Mouse (Mus musculus) hindbrain, postnatal 0 days (tissue): ENCODE measurements at regions not wholly inside any gene's neighbourhood (a gene's known extent, or its start where the extent isn't known, plus 50 kb on each side); places are given as distances from the start of the nearest gene placed in this dataset.

Experiments
- ATAC-seq: fragments of 200-750 bp; cut with Nextera tagmentation; 2 replicates; pipeline ENCODE4 v1.8.0; 2017; ENCODE audit warnings: mild to moderate bottlenecking, moderate TSS enrichment, moderate library complexity
- DNase-seq: peaks from one replicate; pipeline ENCODE4 v3.0.0-alpha.2; 2015; ENCODE audit warnings: low spot score
- H3K27ac ChIP-seq: fragments of 300-500 bp; sonication (generic); 2 replicates; pipeline ENCODE4 v1.5.1; 2014; ENCODE audit warnings: mild to moderate bottlenecking
- H3K27me3 ChIP-seq: fragments of 300-500 bp; sonication (generic); 2 replicates; pipeline ENCODE4 v1.6.1; 2014; ENCODE audit warnings: low read length, mixed read lengths; ENCODE audit not compliant: insufficient read depth
- H3K36me3 ChIP-seq: fragments of 300-500 bp; sonication (generic); 2 replicates; pipeline ENCODE4 v1.6.1; 2014; ENCODE audit warnings: low read length, mixed read lengths; ENCODE audit not compliant: insufficient read depth
- H3K4me1 ChIP-seq: fragments of 300-500 bp; sonication (generic); 2 replicates; pipeline ENCODE4 v1.6.1; 2014; ENCODE audit warnings: antibody characterized with exemption, low read length, mixed read lengths; ENCODE audit not compliant: insufficient read depth
- H3K4me2 ChIP-seq: fragments of 300-500 bp; sonication (generic); 2 replicates; pipeline ENCODE4 v1.6.1; 2014; ENCODE audit warnings: low read depth, mild to moderate bottlenecking, low read length, moderate library complexity, mixed read lengths
- H3K4me3 ChIP-seq: fragments of 300-500 bp; sonication (generic); 2 replicates; pipeline ENCODE4 v1.5.1; 2014; ENCODE audit warnings: low read length
- H3K9ac ChIP-seq: fragments of 300-500 bp; sonication (generic); replicated peaks from 2 replicates; pipeline ENCODE4 v1.6.1; 2014; ENCODE audit warnings: mild to moderate bottlenecking, low read length, moderate library complexity, mixed read lengths
- H3K9me3 ChIP-seq: fragments of 300-500 bp; sonication (generic); 2 replicates; pipeline ENCODE4 v1.6.1; 2016; ENCODE audit warnings: low read length, mixed read lengths
- CTCF ChIP-seq: IDR thresholded peaks from 2 replicates; pipeline ENCODE4 v1.5.1; 2016; ENCODE audit warnings: antibody characterized with exemption, control low read depth, low read depth
- WGBS: fragments of 180-500 bp; shearing (Covaris S2); extraction: QIAGEN DNeasy Blood & Tissue Kit; methylation state at CpG from one replicate; pipeline ENCODE4 v1.1.7; 2014; 5-methylcytosine and 5-hydroxymethylcytosine counted together

DNA sequence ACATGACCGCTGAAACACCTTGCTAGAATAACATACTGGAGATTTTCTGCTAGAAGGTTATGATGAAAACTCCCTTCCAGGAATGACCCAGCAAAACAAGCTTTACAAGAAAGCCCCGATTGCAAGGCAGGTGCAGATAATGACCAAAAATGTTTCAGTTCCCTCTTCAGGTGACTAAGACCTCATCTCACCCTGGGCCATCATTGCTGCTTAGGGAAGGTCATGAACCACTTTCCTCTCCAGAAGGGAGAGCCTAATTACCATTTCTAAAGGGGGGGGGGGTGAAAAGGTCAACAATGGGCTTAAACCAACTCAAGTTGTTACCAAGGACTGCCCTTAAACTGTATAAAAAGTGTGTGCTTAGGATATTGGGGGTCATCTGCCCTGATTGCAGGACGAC lies 59.8 kb upstream of the Speer4c start:
- no peak overlapping the region for H3K27ac ChIP-seq
- no peak overlapping the region for H3K9ac ChIP-seq
- ATAC-seq (no peak), DNase-seq (no peak)
- no peak for TF ChIP-seq CTCF
- no peaks in the 10 kb centered on the region for H3K27me3 ChIP-seq
- no peak overlapping the region for H3K4me3 ChIP-seq
- no peaks in the 10 kb centered on the region for H3K36me3 ChIP-seq
- H3K4me2 ChIP-seq: no peak overlapping the region
- no peaks in the 10 kb centered on the region for H3K9me3 ChIP-seq
- H3K4me1 ChIP-seq: no peaks in the 10 kb centered on the region
- 36% methylated on average over 3 of the region's 3 CpGs for WGBS

DNA sequence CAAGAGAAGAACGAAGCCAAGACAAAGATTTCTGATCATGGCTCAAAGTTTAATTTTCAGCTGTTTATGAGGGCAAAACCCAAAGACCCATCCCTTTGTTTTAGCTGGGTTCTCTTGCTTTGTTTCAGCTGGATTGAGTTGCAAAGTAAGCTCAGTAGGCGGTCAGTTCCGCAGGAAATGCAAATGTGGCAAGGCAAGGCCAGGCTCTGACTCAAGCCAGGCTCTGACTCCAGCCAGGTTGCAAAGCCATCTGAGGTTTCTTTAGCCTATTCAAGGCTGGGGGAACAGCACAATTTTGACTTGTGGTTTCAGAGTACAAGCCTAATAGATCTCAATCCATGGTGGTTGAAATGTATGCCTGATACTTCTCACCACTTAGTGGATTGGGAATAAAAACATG lies 60.5 kb upstream of the Speer4c start:
- H3K36me3 ChIP-seq: no peaks in the 10 kb centered on the region
- no peak overlapping the region for H3K4me2 ChIP-seq
- H3K4me3 ChIP-seq: no peak overlapping the region
- no peak overlapping the region for H3K27ac ChIP-seq
- H3K9ac ChIP-seq: no peak overlapping the region
- no peaks in the 10 kb centered on the region for H3K9me3 ChIP-seq
- H3K4me1 ChIP-seq: no peaks in the 10 kb centered on the region
- H3K27me3 ChIP-seq: no peaks in the 10 kb centered on the region
- no peak for ATAC-seq
- 21% methylated on average over 3 of the region's 3 CpGs for WGBS
- no peak for TF ChIP-seq CTCF
- no peak for DNase-seq

DNA sequence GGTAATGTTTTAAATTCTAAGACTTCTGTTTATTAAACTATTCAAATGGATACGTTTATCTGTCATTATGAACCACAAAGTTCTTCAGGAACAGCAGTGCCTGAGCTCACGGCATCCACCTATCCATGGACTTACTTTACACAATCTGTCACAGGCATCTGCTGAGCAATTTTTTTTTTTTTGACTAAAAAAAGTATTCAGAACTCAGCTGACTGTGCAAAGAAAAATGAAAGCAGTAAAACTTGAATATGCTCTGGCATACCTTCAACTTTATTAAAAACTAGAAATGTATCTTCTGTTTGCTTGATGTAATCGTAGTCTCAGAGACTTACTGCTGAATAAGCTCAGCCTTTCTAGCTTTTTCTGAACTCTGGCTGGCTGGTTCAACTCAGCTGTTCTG lies 62.0 kb upstream of the Speer4c start:
- H3K9ac ChIP-seq: no peak overlapping the region
- DNase-seq (no peak), ATAC-seq (no peak)
- WGBS: 78% methylated on average over 3 of the region's 3 CpGs
- no peak for TF ChIP-seq CTCF
- no peak overlapping the region for H3K4me2 ChIP-seq
- H3K27me3 ChIP-seq: no peaks in the 10 kb centered on the region
- H3K9me3 ChIP-seq: no peaks in the 10 kb centered on the region
- no peaks in the 10 kb centered on the region for H3K4me1 ChIP-seq
- no peak overlapping the region for H3K27ac ChIP-seq
- no peaks in the 10 kb centered on the region for H3K36me3 ChIP-seq
- no peak overlapping the region for H3K4me3 ChIP-seq

DNA sequence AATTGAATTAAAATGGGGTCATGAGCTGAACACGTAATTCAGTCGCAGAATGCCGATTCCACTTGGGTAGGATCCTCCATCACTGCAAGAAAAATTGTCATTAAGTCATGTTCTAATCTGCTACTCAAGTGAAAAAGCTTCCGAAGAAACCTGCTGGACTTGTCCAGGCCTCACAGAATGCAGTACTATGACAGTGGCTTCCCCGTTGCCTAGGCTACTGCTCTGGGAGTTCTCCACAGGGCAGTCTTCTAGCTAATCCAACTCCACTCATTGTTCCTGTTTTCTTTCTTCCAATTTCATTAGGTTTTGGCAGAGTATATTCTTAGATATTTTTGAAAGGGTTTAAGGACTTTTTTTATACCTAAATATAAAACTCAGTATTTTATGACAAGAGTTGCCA lies 89.5 kb upstream of the Speer4c start:
- no peaks in the 10 kb centered on the region for H3K4me1 ChIP-seq
- WGBS: 61% methylated on average over 5 of the region's 5 CpGs
- no peaks in the 10 kb centered on the region for H3K36me3 ChIP-seq
- no peak for TF ChIP-seq CTCF
- no peak overlapping the region for H3K4me3 ChIP-seq
- no peak overlapping the region for H3K9ac ChIP-seq
- no peak for DNase-seq
- H3K27ac ChIP-seq: no peak overlapping the region
- 0 out of 2 replicates have a peak, but pooled peaks cover 2% of the 10 kb centered on the region for H3K9me3 ChIP-seq
- no peak overlapping the region for H3K4me2 ChIP-seq
- no peak; the same call in 1 of the 2 replicates for ATAC-seq
- H3K27me3 ChIP-seq: no peaks in the 10 kb centered on the region

DNA sequence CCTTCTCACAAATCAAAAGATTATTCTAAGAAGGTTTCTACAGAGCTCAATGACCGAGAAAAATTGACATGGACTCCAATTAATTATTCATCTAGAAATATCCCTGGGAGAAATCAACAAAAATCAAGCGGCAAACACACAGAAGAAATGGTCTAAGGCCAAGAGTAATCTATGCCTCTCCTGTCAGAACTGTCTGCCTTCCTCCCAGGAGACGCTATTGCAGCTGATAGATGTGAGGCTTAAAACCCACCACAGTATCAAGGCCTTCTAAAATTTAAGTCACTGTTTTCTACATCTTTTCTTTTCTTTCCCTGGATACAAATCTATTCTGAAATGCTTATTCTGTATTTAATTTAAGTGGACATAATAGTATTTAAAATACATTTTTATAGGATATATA lies 102.8 kb upstream of the Speer4c start:
- Histone ChIP-seq H3K36me3 (no peaks in the 10 kb centered on the region), H3K4me2 (no peak overlapping the region), H3K4me3 (no peak overlapping the region), H3K9ac (no peak overlapping the region), H3K27ac (no peak overlapping the region), H3K9me3 (no peaks in the 10 kb centered on the region), H3K27me3 (no peaks in the 10 kb centered on the region), H3K4me1 (no peaks in the 10 kb centered on the region)
- 41% methylated on average over 3 of the region's 3 CpGs for WGBS
- TF ChIP-seq CTCF: no peak
- no peak for DNase-seq
- ATAC-seq: no peak

DNA sequence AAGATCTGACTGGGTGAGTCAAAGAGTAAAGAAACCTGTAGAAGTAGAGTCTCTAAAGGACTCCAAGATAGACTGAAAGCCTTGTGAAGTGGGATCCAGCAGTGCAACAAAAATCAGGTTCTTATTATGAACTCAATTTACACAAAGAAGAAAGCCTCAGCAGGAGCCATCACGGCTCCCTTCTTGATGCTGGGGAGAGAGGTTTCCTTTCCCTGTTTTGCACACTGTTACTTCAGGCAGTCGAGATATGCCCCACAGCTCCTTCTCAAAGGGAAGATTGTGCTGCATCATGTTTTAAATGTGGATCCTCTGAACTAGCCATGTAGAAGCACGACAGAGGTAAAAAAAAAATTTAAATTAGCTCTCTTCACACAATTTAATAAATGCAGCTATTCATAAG lies 103.3 kb upstream of the Speer4c start:
- H3K36me3 ChIP-seq: no peaks in the 10 kb centered on the region
- no peak for ATAC-seq
- H3K4me3 ChIP-seq: no peak overlapping the region
- no peak for DNase-seq
- no peak for TF ChIP-seq CTCF
- H3K27ac ChIP-seq: no peak overlapping the region
- H3K9ac ChIP-seq: no peak overlapping the region
- WGBS: 14% methylated on average over 3 of the region's 3 CpGs
- no peak overlapping the region for H3K4me2 ChIP-seq
- no peaks in the 10 kb centered on the region for H3K4me1 ChIP-seq
- no peaks in the 10 kb centered on the region for H3K27me3 ChIP-seq
- no peaks in the 10 kb centered on the region for H3K9me3 ChIP-seq

DNA sequence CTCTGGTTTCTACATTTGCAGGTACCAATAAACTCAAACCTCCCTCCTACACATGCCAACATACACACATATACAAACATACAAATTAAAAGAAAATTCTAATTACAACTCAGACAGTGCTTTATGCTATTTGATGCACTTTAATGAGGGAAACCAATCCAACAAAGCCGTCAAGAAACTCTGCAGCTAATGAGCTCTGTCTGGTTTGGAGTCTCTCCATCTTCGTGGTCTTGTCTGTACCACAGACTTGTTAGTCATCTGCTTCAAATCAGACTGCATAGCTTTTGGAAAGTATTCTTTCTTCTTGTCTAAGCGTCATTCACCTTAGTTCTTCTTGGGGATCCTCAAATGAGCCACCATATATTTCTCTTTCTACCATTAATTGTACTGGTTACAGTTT lies 108.9 kb upstream of the Speer4c start:
- H3K9me3 ChIP-seq: no peaks in the 10 kb centered on the region
- ATAC-seq (no peak), DNase-seq (no peak)
- no peaks in the 10 kb centered on the region for H3K4me1 ChIP-seq
- no peak overlapping the region for H3K4me2 ChIP-seq
- H3K27me3 ChIP-seq: no peaks in the 10 kb centered on the region
- H3K4me3 ChIP-seq: no peak overlapping the region
- no peak for TF ChIP-seq CTCF
- WGBS: 84% methylated on average over 3 of the region's 3 CpGs
- no peak overlapping the region for H3K9ac ChIP-seq
- H3K27ac ChIP-seq: no peak overlapping the region
- H3K36me3 ChIP-seq: no peaks in the 10 kb centered on the region
